Mouse (Mus musculus) right cerebral cortex, postnatal 10 days (tissue): Measurements from ENCODE around the gene Sh3yl1.

ENCODE experiments used
- DNase-seq, 2 experiments: peaks; one replicate each; pipeline ENCODE4 v3.0.0; 2021; ENCODE audit warnings: low spot score in 2 of 2

Sh3yl1 gene

GRCm38 (mm10) chr12:30944197-30944596 is 32.7 kb downstream of the Sh3yl1 start:
- no peak for DNase-seq

DNA sequence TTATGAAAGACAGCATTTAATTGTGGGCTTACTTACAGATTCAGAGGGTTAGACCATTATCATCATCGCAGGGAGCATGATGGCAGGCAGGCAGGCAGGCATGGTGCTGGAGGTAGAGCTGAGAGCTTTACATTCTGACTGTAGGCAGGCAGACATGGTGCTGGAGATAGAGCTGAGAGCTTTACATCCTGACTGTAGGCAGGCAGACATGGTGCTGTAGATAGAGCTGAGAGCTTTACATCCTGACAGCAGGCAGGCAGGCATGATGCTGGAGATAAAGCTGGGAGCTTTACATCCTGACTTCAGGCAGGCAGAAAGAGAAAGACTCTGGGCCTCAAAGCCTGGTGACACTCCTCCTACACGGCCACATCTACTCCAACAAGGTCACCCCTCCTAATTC is 59.2 kb downstream of the Sh3yl1 start:
- DNase-seq: no peak

GRCm38 (mm10) chr12:31003795-31004194 is 92.3 kb downstream of the Sh3yl1 start:
- DNase-seq: no peak

GRCm38 (mm10) chr12:31005010-31005409 is 93.5 kb downstream of the Sh3yl1 start:
- peak; percentile 74 to 88 for DNase-seq

DNA sequence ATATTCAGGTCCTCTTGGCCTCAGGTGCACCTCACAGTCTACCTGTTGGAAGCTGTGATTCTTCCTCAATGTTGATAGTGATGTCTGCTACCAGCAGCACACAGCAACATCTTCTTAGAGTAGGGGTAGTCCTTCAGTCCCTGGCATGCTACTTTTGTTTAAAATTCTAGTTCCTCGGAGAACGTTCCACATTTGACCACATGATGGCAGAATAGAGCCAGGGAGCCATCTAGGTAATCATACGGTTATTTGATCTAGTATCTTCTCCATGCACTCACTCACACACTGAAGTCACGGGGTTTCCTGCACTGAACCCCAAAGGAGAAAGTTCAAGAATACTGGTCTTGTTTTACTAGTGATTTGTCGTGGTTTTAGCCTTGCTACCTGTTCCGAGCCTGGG is 96.7 kb downstream of the Sh3yl1 start:
- DNase-seq: peak; percentile 27 to 42
